Mouse (Mus musculus) thymus, postnatal 10 days (tissue): ENCODE data around the gene Lipo1.
A peak's percentile ranks its signal among the peaks of the same experiment; 100 is the strongest.
"Not testable (repeated sequence)": the region's sequence is repeated elsewhere in the genome, so short reads cannot be mapped to it uniquely, and the experiment has no call there.

ENCODE experiments used
- DNase-seq, 2 experiments: peaks; one replicate each; pipeline ENCODE4 v3.0.0; 2021; ENCODE audit warnings: low spot score in 2 of 2

Gene Lipo1

DNA sequence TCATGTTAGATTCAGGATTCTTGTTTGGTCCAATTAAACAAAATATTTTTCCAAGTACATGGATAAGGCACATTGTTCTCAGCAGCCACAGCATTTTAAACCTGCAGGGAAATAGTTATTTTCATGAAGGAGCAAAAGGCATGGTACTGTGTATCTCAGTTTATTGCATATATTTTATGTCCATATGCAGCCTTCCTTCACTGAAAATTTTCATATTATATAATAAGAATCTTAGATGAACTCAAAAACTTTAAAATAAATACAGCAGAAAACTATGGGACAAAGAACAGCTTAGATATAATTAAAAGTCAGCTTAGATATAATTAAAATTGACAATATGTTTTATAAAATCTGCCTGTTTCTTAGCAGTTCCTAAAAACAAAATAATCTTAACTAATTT lies at the start of gene Lipo1:
TSS of gene Lipo1 (minus strand) at position 101 of the 400 bp plus-strand sequence.
- DNase-seq, result not testable (repeated sequence)

DNA sequence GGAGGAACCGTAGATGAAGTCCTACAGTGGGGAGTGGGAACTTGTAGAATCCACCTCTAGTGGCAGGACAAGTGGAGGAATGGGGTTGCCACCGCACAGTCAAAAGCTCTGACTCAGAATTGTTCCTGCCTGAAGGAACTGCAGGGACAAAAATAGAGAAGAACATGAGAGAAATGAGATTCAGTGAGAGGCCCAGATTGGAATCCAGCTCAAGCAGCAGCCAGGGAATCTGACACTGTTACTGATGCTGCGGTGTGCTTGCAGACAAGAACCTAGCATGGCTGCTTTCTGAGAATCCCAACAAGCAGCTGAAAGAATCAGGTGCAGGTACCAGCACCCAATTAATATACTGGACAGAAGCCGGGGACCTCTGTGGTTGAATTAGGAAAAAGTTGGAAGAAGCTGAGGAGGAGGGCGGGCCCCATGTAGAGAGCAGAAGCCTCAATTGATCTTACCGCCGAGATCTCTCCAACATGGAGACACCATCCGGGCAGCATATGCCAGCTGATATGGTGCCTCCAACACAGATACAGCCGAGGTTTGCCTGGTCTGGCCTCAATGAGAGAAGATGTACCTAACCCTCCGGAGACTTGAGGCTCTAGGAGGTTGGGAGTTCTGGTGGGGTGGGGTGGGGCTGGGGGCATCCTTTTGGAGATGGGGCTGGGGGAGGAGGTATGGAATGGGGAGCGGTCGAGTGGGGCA lies 532 bp downstream of the Lipo1 start:
- no peak for DNase-seq

DNA sequence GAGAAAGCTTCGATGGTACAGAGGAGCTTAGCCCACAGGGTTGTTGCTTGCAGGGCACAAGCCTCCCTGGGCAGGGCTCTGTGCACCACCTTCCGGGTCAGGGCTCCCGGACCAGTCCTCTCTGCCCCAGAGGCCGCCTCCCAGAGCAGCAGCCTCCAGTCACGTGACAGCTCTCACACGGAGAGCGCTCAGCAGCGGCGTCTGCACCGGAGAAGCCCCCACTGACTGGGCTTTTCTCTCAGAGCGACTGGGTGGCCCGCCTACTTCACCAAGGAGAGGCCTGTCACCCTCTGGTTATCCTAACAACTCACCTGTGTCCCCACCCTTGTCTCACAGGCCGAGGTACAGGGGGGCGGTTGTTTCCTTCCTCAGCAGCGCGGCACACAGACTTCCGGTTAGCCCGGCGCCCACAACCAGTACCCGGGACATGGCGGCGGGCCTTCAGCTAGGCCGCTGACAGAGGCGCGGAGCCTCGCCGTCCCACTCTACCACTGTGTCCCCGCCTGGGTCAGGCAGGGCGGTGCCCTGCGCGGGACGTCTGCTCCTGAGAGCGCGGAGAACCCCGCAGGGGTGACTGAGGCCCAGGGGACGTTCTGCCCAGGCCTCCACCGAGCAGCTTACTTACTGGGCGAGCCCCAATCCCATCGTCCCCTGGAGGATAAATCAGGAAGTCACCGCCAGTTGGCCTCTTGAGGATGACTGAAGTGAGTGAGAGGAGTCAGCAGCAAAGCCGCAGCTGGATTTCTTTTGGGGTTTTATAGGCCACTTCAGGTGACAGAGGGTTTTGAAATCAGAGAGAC lies 25.8 kb downstream of the Lipo1 start, which contains the start of gene Lipo3:
TSS of gene Lipo3 (minus strand) at position 665 of the 800 bp plus-strand sequence.
- DNase-seq, result peak; percentile 8 to 11

DNA sequence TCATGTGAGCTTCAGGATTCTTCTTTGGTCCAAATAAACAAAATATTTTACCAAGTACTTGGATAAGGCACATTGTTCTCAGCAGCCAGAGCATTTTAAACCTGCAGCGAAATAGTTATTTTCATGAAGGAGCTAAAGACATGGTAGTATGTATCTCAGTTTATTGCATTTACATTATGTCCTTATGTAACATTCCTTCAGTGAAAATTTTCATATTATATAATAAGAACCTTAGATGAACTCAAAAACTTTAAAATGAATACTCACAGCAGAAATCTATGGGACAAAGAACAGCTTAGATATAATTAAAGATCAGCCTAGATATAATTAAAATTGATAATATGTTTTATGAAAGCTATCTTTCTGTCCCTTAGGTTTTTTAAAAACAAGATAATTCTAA lies 36.0 kb downstream of the Lipo1 start, which contains the start of gene Lipo2:
TSS of gene Lipo2 (minus strand) at position 101 of the 400 bp plus-strand sequence.
- not testable (repeated sequence) for DNase-seq
